Mouse (Mus musculus) small intestine, adult 2 months (tissue): ENCODE results near the gene Crip3. TPM values are rescaled to one million over a fixed set of nuclear protein-coding genes. Genes with fewer than 3 reads are reported as not detected.

Source experiments
- H3K27ac ChIP-seq: fragments of 200-500 bp; 2 replicates; pipeline ENCODE4 v1.5.1; 2012; ENCODE audit warnings: low read depth, low read length, control low read depth, inconsistent platforms; ENCODE audit not compliant: insufficient read depth
- H3K27me3 ChIP-seq: fragments of 200-500 bp; 2 replicates; pipeline ENCODE4 v1.6.1; 2012; ENCODE audit warnings: mild to moderate bottlenecking, moderate library complexity, low read length, inconsistent platforms; ENCODE audit not compliant: control insufficient read depth, insufficient read depth
- H3K36me3 ChIP-seq: fragments of 200-500 bp; 2 replicates; pipeline ENCODE4 v1.6.1; 2012; ENCODE audit warnings: mild to moderate bottlenecking, low read length, control low read depth, inconsistent platforms; ENCODE audit not compliant: control insufficient read depth, insufficient read depth
- H3K4me1 ChIP-seq: fragments of 200-500 bp; 2 replicates; pipeline ENCODE4 v1.6.1; 2012; ENCODE audit warnings: low read length, inconsistent platforms, mixed read lengths; ENCODE audit not compliant: control insufficient read depth, insufficient read depth, insufficient read length
- H3K4me3 ChIP-seq: fragments of 200-500 bp; 2 replicates; pipeline ENCODE4 v1.5.1; 2012; ENCODE audit warnings: low read depth, mild to moderate bottlenecking, control low read depth, inconsistent platforms, low read length, moderate library complexity
- CTCF ChIP-seq: fragments of 200-500 bp; IDR thresholded peaks from 2 replicates; pipeline ENCODE4 v1.5.1; 2012; ENCODE audit warnings: low read depth, mild to moderate bottlenecking, control low read depth, inconsistent platforms, low read length, moderate library complexity, mixed read lengths; ENCODE audit not compliant: insufficient replicate concordance, insufficient read length; ENCODE audit errors: extremely low read depth
- POLR2A ChIP-seq: fragments of 200-500 bp; IDR thresholded peaks from 2 replicates; pipeline ENCODE4 v1.6.1; 2012; ENCODE audit warnings: low read depth, mild to moderate bottlenecking, control low read depth, inconsistent platforms, low read length, moderate library complexity
- WGBS: fragments of 180-500 bp; shearing (Covaris S2); methylation state at CpG from one replicate; pipeline ENCODE4 v1.1.7; 2018; 5-methylcytosine and 5-hydroxymethylcytosine counted together
- polyA plus RNA-seq: library from polyadenylated mRNA; depleted of rRNA; stranded (reverse); fragments of >200 nt; gene quantifications from 2 replicates; pipeline ENCODE4 v1.2.3, GENCODE M21; 2012

Gene Crip3
- polyA plus RNA-seq, 1 experiment = not detected

- no peak overlapping the region for H3K4me3 ChIP-seq
- H3K36me3 ChIP-seq = no peaks in the 10 kb centered on the region
- no peak overlapping the region for H3K27ac ChIP-seq
- H3K4me1 ChIP-seq = no peaks in the 10 kb centered on the region
- H3K27me3 ChIP-seq = peaks cover 10% of the 10 kb centered on the region
- TF ChIP-seq POLR2A = no peak
- no peak for TF ChIP-seq CTCF
- WGBS = 90% methylated on average over 10 of the region's 10 CpGs
Measured at GRCm38 (mm10) chr17:46439176-46439575, 10.4 kb downstream of the Crip3 start.

- no peak for TF ChIP-seq CTCF
- TF ChIP-seq POLR2A = no peak
- no peak overlapping the region for H3K27ac ChIP-seq
- no peaks in the 10 kb centered on the region for H3K4me1 ChIP-seq
- 6% methylated on average over 50 of the region's 50 CpGs for WGBS
- H3K36me3 ChIP-seq = no peaks in the 10 kb centered on the region
- H3K27me3 ChIP-seq = peaks cover 21% of the 10 kb centered on the region
- no peak overlapping the region for H3K4me3 ChIP-seq
Measured at GRCm38 (mm10) chr17:46444839-46445579, 16.3 kb downstream of the Crip3 start.

GRCm38 (mm10) chr17:46446264-46446663 is 17.5 kb downstream of the Crip3 start:
- WGBS = 92% methylated on average over 16 of the region's 16 CpGs
- no peak for TF ChIP-seq POLR2A
- TF ChIP-seq CTCF = no peak
- no peaks in the 10 kb centered on the region for H3K36me3 ChIP-seq
- H3K4me3 ChIP-seq = no peak overlapping the region
- no peaks in the 10 kb centered on the region for H3K4me1 ChIP-seq
- no peak overlapping the region for H3K27ac ChIP-seq
- H3K27me3 ChIP-seq = peaks cover 21% of the 10 kb centered on the region

GRCm38 (mm10) chr17:46452683-46453082 is 24.0 kb downstream of the Crip3 start:
- H3K36me3 ChIP-seq = no peaks in the 10 kb centered on the region
- no peak overlapping the region for H3K4me3 ChIP-seq
- no peaks in the 10 kb centered on the region for H3K4me1 ChIP-seq
- H3K27me3 ChIP-seq = peaks cover 35% of the 10 kb centered on the region
- 37% methylated on average over 5 of the region's 5 CpGs for WGBS
- TF ChIP-seq POLR2A (no peak), CTCF (no peak)
- no peak overlapping the region for H3K27ac ChIP-seq

GRCm38 (mm10) chr17:46453302-46453948 is 24.7 kb downstream of the Crip3 start:
- no peak overlapping the region for H3K4me3 ChIP-seq
- TF ChIP-seq POLR2A (no peak), CTCF (no peak)
- WGBS = 18% methylated on average over 13 of the region's 13 CpGs
- no peaks in the 10 kb centered on the region for H3K36me3 ChIP-seq
- H3K27me3 ChIP-seq = peaks cover 35% of the 10 kb centered on the region
- no peak overlapping the region for H3K27ac ChIP-seq
- no peaks in the 10 kb centered on the region for H3K4me1 ChIP-seq

GRCm38 (mm10) chr17:46453970-46454411 is 25.3 kb downstream of the Crip3 start:
- Histone ChIP-seq H3K36me3 (no peaks in the 10 kb centered on the region), H3K27ac (no peak overlapping the region), H3K4me3 (no peak overlapping the region), H3K27me3 (peaks cover 35% of the 10 kb centered on the region), H3K4me1 (no peaks in the 10 kb centered on the region)
- WGBS = 5% methylated on average over 26 of the region's 26 CpGs
- no peak for TF ChIP-seq CTCF

- H3K4me3 ChIP-seq = no peak overlapping the region
- no peak overlapping the region for H3K27ac ChIP-seq
- H3K4me1 ChIP-seq = no peaks in the 10 kb centered on the region
- WGBS = 5% methylated on average over 9 of the region's 9 CpGs
- peaks cover 35% of the 10 kb centered on the region for H3K27me3 ChIP-seq
- TF ChIP-seq POLR2A (no peak), CTCF (no peak)
- no peaks in the 10 kb centered on the region for H3K36me3 ChIP-seq
Measured at GRCm38 (mm10) chr17:46454539-46454938, 25.8 kb downstream of the Crip3 start.
